Mouse (Mus musculus): ENCODE measurements around the gene Madcam1.

DNA sequence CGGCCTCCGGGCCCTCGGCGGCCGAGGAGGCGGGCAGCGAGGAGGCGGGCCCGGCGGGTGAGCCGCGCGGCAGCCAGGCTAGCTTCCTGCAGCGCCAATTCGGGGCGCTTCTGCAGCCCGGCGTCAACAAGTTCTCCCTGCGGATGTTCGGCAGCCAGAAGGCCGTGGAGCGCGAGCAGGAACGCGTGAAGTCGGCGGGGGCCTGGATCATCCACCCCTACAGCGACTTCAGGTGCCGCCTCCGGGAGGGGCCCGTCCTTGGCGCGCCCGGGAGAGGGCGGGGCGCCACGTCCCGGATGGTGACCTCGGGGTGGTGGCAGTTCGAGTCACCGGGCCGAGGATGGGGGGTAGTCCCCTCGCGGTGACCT lies 52.6 kb downstream of the Madcam1 start:
- TF ChIP-seq CTCF (IDR thresholded peaks at IDR 0.05; ENCODE audit: borderline replicate concordance, extremely low read depth, insufficient read depth, insufficient read length) (no peak), POLR2A (IDR thresholded peaks at IDR 0.05; ENCODE audit: borderline replicate concordance, extremely low read depth, insufficient read depth, insufficient read length, poor library complexity, severe bottlenecking) (no peak)

All from brain, embryonic 14.5 days (tissue).